Mouse (Mus musculus): ENCODE data around the gene Gna15. TPM values are rescaled to one million over a fixed set of nuclear protein-coding genes. Genes with fewer than 3 reads are reported as not detected.

Gna15 gene
- polyA plus RNA-seq, 1 experiment from 2014 or later, result 2.5 TPM

- peak overlapping the region; percentile 22 for H3K4me2 ChIP-seq
- H3K9me3 ChIP-seq (replicated peaks; ENCODE audit: control insufficient read depth, low read length), result no peaks in the 10 kb centered on the region
- peak overlapping the region; percentile 47 for H3K9ac ChIP-seq (ENCODE audit: low read depth, low read length)
- 76% methylated on average over 5 of the region's 5 CpGs for WGBS (ENCODE audit: insufficient replicate concordance)
- no peaks in the 10 kb centered on the region for H3K27me3 ChIP-seq (ENCODE audit: control insufficient read depth, insufficient read depth, low read length)
- H3K4me3 ChIP-seq (ENCODE audit: low read depth, low read length), result no peak overlapping the region
- ATAC-seq (replicated peaks; ENCODE audit: insufficient number of reproducible peaks, low FRiP score, low TSS enrichment), result no peak
- peaks cover 36% of the 10 kb centered on the region for H3K4me1 ChIP-seq (ENCODE audit: control insufficient read depth, insufficient read depth, low read length)
- H3K27ac ChIP-seq (ENCODE audit: low read depth, low read length), result no peak overlapping the region
- no peaks in the 10 kb centered on the region for H3K36me3 ChIP-seq (ENCODE audit: control insufficient read depth, insufficient read depth, low read length)
These were observed 17.3 kb upstream of the Gna15 start for GRCm38 (mm10) chr10:81541363-81541762.

- Histone ChIP-seq H3K4me2 (no peak overlapping the region), H3K4me1 (ENCODE audit: control insufficient read depth, insufficient read depth, low read length) (peaks cover 30% of the 10 kb centered on the region), H3K4me3 (ENCODE audit: low read depth, low read length) (no peak overlapping the region), H3K27me3 (ENCODE audit: control insufficient read depth, insufficient read depth, low read length) (no peaks in the 10 kb centered on the region), H3K9ac (ENCODE audit: low read depth, low read length) (no peak overlapping the region), H3K27ac (ENCODE audit: low read depth, low read length) (no peak overlapping the region), H3K36me3 (ENCODE audit: control insufficient read depth, insufficient read depth, low read length) (no peaks in the 10 kb centered on the region), H3K9me3 (replicated peaks; ENCODE audit: control insufficient read depth, low read length) (no peaks in the 10 kb centered on the region)
- 69% methylated on average over 3 of the region's 3 CpGs for WGBS (ENCODE audit: insufficient replicate concordance)
- no peak for ATAC-seq (replicated peaks; ENCODE audit: insufficient number of reproducible peaks, low FRiP score, low TSS enrichment)
These were observed 14.5 kb upstream of the Gna15 start for GRCm38 (mm10) chr10:81538321-81539048.

DNA sequence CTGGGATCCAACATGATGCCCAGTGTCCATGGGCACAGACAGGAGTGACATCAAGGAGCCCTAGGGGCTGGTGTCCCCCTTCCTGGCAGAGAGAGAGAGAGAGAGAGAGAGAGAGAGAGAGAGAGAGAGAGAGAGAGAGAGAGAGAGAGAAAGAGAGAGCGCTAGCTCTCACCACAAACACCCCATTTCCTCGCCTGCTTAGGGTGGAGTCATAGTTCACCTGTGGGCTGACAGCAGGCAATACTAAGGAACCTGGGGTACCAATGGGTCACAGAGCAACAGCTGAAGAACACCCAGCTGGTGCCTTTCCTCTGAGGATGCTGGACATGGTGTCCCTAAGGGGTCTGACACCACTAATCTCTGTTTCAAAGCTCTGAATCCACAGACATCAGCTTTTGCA, 13.4 kb upstream of the Gna15 start:
- H3K4me3 ChIP-seq (ENCODE audit: low read depth, low read length), result no peak overlapping the region
- ATAC-seq (replicated peaks; ENCODE audit: insufficient number of reproducible peaks, low FRiP score, low TSS enrichment), result no peak
- peaks cover 6% of the 10 kb centered on the region; the same call in 1 of the 2 replicates for H3K36me3 ChIP-seq (ENCODE audit: control insufficient read depth, insufficient read depth, low read length)

GRCm38 (mm10) chr10:81536734-81537133, 12.7 kb upstream of the Gna15 start:
- ATAC-seq (replicated peaks; ENCODE audit: insufficient number of reproducible peaks, low FRiP score, low TSS enrichment), result no peak
- Histone ChIP-seq H3K27ac (ENCODE audit: low read depth, low read length) (no peak overlapping the region), H3K4me2 (no peak overlapping the region), H3K27me3 (ENCODE audit: control insufficient read depth, insufficient read depth, low read length) (no peaks in the 10 kb centered on the region), H3K36me3 (ENCODE audit: control insufficient read depth, insufficient read depth, low read length) (peaks cover 10% of the 10 kb centered on the region), H3K9me3 (replicated peaks; ENCODE audit: control insufficient read depth, low read length) (no peaks in the 10 kb centered on the region), H3K9ac (ENCODE audit: low read depth, low read length) (no peak overlapping the region), H3K4me1 (ENCODE audit: control insufficient read depth, insufficient read depth, low read length) (peaks cover 17% of the 10 kb centered on the region), H3K4me3 (ENCODE audit: low read depth, low read length) (no peak overlapping the region)
- 67% methylated on average over 6 of the region's 6 CpGs for WGBS (ENCODE audit: insufficient replicate concordance)

More for the DNA sequence above, 13.4 kb upstream of the Gna15 start:
- Histone ChIP-seq H3K27ac (ENCODE audit: low read depth, low read length) (no peak overlapping the region), H3K9ac (ENCODE audit: low read depth, low read length) (no peak overlapping the region), H3K4me2 (no peak overlapping the region), H3K27me3 (ENCODE audit: control insufficient read depth, insufficient read depth, low read length) (no peaks in the 10 kb centered on the region), H3K9me3 (replicated peaks; ENCODE audit: control insufficient read depth, low read length) (no peaks in the 10 kb centered on the region), H3K4me1 (ENCODE audit: control insufficient read depth, insufficient read depth, low read length) (peaks cover 24% of the 10 kb centered on the region)
- WGBS (ENCODE audit: insufficient replicate concordance), result 97% methylated on average over 2 of the region's 2 CpGs

DNA sequence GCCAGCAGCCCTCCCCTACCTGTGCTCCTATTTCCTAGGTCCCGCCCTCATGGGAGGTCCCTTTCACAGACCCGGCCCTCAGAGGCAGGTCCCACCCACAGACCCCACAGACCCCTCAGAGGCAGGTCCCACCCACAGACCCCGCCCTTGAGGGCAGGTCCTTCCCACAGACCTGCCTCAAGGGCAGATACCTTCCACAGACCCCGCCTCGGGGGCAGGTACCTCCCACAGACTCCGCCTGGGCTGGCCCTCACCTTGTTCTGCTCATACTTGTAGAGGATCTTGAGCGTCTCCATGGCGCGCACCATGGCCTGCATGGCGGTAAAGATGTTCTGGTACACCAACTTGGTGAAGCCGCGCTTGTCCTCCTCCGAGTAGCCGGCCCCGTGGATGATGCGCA, 10.8 kb upstream of the Gna15 start:
- H3K9me3 ChIP-seq (replicated peaks; ENCODE audit: control insufficient read depth, low read length), result no peaks in the 10 kb centered on the region
- H3K9ac ChIP-seq (ENCODE audit: low read depth, low read length), result no peak overlapping the region
- no peak overlapping the region for H3K27ac ChIP-seq (ENCODE audit: low read depth, low read length)
- H3K4me1 ChIP-seq (ENCODE audit: control insufficient read depth, insufficient read depth, low read length), result peaks cover 11% of the 10 kb centered on the region
- H3K36me3 ChIP-seq (ENCODE audit: control insufficient read depth, insufficient read depth, low read length), result peaks cover 23% of the 10 kb centered on the region
- no peak overlapping the region for H3K4me2 ChIP-seq
- ATAC-seq (replicated peaks; ENCODE audit: insufficient number of reproducible peaks, low FRiP score, low TSS enrichment), result no peak
- no peaks in the 10 kb centered on the region for H3K27me3 ChIP-seq (ENCODE audit: control insufficient read depth, insufficient read depth, low read length)
- WGBS (ENCODE audit: insufficient replicate concordance), result 60% methylated on average over 16 of the region's 16 CpGs
- H3K4me3 ChIP-seq (ENCODE audit: low read depth, low read length), result no peak overlapping the region

DNA sequence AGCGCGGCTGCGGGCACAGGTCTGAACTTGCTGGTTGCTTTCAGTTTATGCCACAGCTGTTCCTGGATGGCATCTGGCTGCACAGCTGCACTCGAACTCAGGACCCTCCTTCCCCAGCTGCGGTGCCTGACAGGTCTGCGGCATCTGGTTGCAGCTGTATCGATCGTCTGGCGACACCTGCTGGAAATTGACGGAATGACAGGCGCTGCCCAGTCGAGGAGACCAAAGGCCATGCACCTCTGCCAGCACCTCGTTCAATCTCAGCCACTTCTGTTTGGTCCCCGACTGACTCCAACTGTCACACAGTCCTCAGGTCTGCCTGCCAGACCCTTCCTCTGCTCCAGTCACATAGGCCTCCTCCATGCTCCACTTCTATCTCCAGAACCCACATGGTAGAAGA, 2.8 kb upstream of the Gna15 start:
- ATAC-seq (replicated peaks; ENCODE audit: insufficient number of reproducible peaks, low FRiP score, low TSS enrichment), result no peak
- 14% methylated on average over 14 of the region's 14 CpGs for WGBS (ENCODE audit: insufficient replicate concordance)
- H3K9me3 ChIP-seq (replicated peaks; ENCODE audit: control insufficient read depth, low read length), result no peaks in the 10 kb centered on the region
- no peak overlapping the region for H3K4me2 ChIP-seq
- no peak overlapping the region for H3K9ac ChIP-seq (ENCODE audit: low read depth, low read length)
- no peak overlapping the region for H3K4me3 ChIP-seq (ENCODE audit: low read depth, low read length)
- H3K27ac ChIP-seq (ENCODE audit: low read depth, low read length), result no peak overlapping the region
- H3K36me3 ChIP-seq (ENCODE audit: control insufficient read depth, insufficient read depth, low read length), result peaks cover 18% of the 10 kb centered on the region
- peaks cover 13% of the 10 kb centered on the region for H3K4me1 ChIP-seq (ENCODE audit: control insufficient read depth, insufficient read depth, low read length)
- H3K27me3 ChIP-seq (ENCODE audit: control insufficient read depth, insufficient read depth, low read length), result no peaks in the 10 kb centered on the region

GRCm38 (mm10) chr10:81525017-81525694, 1.1 kb upstream of the Gna15 start:
- H3K27me3 ChIP-seq (ENCODE audit: control insufficient read depth, insufficient read depth, low read length), result no peaks in the 10 kb centered on the region
- H3K9ac ChIP-seq (ENCODE audit: low read depth, low read length), result no peak overlapping the region
- no peak overlapping the region; the same call in 1 of the 2 replicates for H3K4me2 ChIP-seq
- H3K4me1 ChIP-seq (ENCODE audit: control insufficient read depth, insufficient read depth, low read length), result peaks cover 13% of the 10 kb centered on the region
- ATAC-seq (replicated peaks; ENCODE audit: insufficient number of reproducible peaks, low FRiP score, low TSS enrichment), result no peak
- no peak overlapping the region for H3K27ac ChIP-seq (ENCODE audit: low read depth, low read length)
- 33% methylated on average over 12 of the region's 13 CpGs for whole genome bisulfite sequencing (ENCODE audit: insufficient replicate concordance)
- no peak overlapping the region for H3K4me3 ChIP-seq (ENCODE audit: low read depth, low read length)
- peaks cover 8% of the 10 kb centered on the region for H3K36me3 ChIP-seq (ENCODE audit: control insufficient read depth, insufficient read depth, low read length)
- H3K9me3 ChIP-seq (replicated peaks; ENCODE audit: control insufficient read depth, low read length), result no peaks in the 10 kb centered on the region

- peak overlapping the region; percentile 63 for H3K4me2 ChIP-seq
- H3K4me3 ChIP-seq (ENCODE audit: low read depth, low read length), result peak overlapping the region; percentile 31
- no peaks in the 10 kb centered on the region for H3K27me3 ChIP-seq (ENCODE audit: control insufficient read depth, insufficient read depth, low read length)
- H3K9ac ChIP-seq (ENCODE audit: low read depth, low read length), result peak overlapping the region; percentile 58; the same call in 1 of the 2 replicates
- H3K9me3 ChIP-seq (replicated peaks; ENCODE audit: control insufficient read depth, low read length), result no peaks in the 10 kb centered on the region
- H3K4me1 ChIP-seq (ENCODE audit: control insufficient read depth, insufficient read depth, low read length), result peaks cover 13% of the 10 kb centered on the region
- H3K36me3 ChIP-seq (ENCODE audit: control insufficient read depth, insufficient read depth, low read length), result no peaks in the 10 kb centered on the region
- H3K27ac ChIP-seq (ENCODE audit: low read depth, low read length), result peak overlapping the region; percentile 37
- 11% methylated on average over 19 of the region's 19 CpGs for WGBS (ENCODE audit: insufficient replicate concordance)
- no peak for ATAC-seq (replicated peaks; ENCODE audit: insufficient number of reproducible peaks, low FRiP score, low TSS enrichment)
These were observed 455 bp downstream of the Gna15 start for GRCm38 (mm10) chr10:81523570-81523969.
